Mouse (Mus musculus): ENCODE results near the gene Dnajc19. TPM values are rescaled to one million over a fixed set of nuclear protein-coding genes. Genes with fewer than 3 reads are reported as not detected.

Gene Dnajc19
- polyA plus RNA-seq, 1 experiment from 2014 or later, result 186 TPM

- Histone ChIP-seq H3K27ac (ENCODE audit: low read depth, low read length) (no peak overlapping the region), H3K9ac (ENCODE audit: low read length) (no peak overlapping the region), H3K4me1 (ENCODE audit: control insufficient read depth, insufficient read depth, low read length) (no peaks in the 10 kb centered on the region), H3K4me2 (no peak overlapping the region), H3K9me3 (ENCODE audit: control insufficient read depth, low read length) (no peaks in the 10 kb centered on the region), H3K36me3 (ENCODE audit: control insufficient read depth, insufficient read depth, low read length) (no peaks in the 10 kb centered on the region), H3K27me3 (ENCODE audit: control insufficient read depth, insufficient read depth, low read length) (no peaks in the 10 kb centered on the region), H3K4me3 (ENCODE audit: low read depth, low read length) (no peak overlapping the region)
- DNase-seq (ENCODE audit: low spot score, missing footprints) (no peak), ATAC-seq (ENCODE audit: low FRiP score) (no peak)
- WGBS, result 85% methylated on average over 6 of the region's 6 CpGs
These were observed 72.9 kb downstream of the Dnajc19 start for GRCm38 (mm10) chr3:34008191-34008590.

DNA sequence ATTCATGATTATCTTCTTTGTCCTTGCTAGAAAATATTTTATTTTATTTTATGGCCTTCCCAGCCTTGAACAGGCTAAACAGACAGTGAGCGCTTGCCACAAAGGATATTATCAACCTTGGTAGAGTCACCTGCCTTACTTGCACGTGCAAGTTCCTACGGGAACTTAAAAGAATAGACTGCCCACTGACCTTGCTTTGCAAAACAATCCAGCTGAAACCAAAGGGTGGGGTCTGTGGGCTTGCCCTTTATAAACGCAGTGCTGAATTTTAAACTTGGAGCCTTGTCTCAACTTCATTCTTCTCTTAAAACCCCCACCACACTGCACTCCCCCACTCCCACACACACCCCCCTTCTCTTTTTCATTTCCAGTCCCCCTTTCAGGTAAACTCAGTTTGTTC lies 73.5 kb downstream of the Dnajc19 start:
- no peaks in the 10 kb centered on the region for H3K27me3 ChIP-seq (ENCODE audit: control insufficient read depth, insufficient read depth, low read length)
- WGBS, result 48% methylated on average over 4 of the region's 4 CpGs
- no peak for DNase-seq (ENCODE audit: low spot score, missing footprints)
- no peak overlapping the region for H3K4me2 ChIP-seq
- H3K4me1 ChIP-seq (ENCODE audit: control insufficient read depth, insufficient read depth, low read length), result no peaks in the 10 kb centered on the region
- H3K36me3 ChIP-seq (ENCODE audit: control insufficient read depth, insufficient read depth, low read length), result no peaks in the 10 kb centered on the region
- no peaks in the 10 kb centered on the region for H3K9me3 ChIP-seq (ENCODE audit: control insufficient read depth, low read length)
- ATAC-seq (ENCODE audit: low FRiP score), result no peak
- H3K4me3 ChIP-seq (ENCODE audit: low read depth, low read length), result no peak overlapping the region
- no peak overlapping the region for H3K9ac ChIP-seq (ENCODE audit: low read length)
- H3K27ac ChIP-seq (ENCODE audit: low read depth, low read length), result no peak overlapping the region

GRCm38 (mm10) chr3:34006824-34007223 lies 74.3 kb downstream of the Dnajc19 start:
- ATAC-seq (ENCODE audit: low FRiP score), result no peak
- WGBS, result 72% methylated on average over 3 of the region's 3 CpGs
- Histone ChIP-seq H3K4me1 (ENCODE audit: control insufficient read depth, insufficient read depth, low read length) (no peaks in the 10 kb centered on the region), H3K36me3 (ENCODE audit: control insufficient read depth, insufficient read depth, low read length) (no peaks in the 10 kb centered on the region), H3K4me2 (no peak overlapping the region), H3K9ac (ENCODE audit: low read length) (no peak overlapping the region), H3K27me3 (ENCODE audit: control insufficient read depth, insufficient read depth, low read length) (no peaks in the 10 kb centered on the region), H3K4me3 (ENCODE audit: low read depth, low read length) (no peak overlapping the region), H3K27ac (ENCODE audit: low read depth, low read length) (no peak overlapping the region), H3K9me3 (ENCODE audit: control insufficient read depth, low read length) (no peaks in the 10 kb centered on the region)
- DNase-seq (ENCODE audit: low spot score, missing footprints), result no peak

DNA sequence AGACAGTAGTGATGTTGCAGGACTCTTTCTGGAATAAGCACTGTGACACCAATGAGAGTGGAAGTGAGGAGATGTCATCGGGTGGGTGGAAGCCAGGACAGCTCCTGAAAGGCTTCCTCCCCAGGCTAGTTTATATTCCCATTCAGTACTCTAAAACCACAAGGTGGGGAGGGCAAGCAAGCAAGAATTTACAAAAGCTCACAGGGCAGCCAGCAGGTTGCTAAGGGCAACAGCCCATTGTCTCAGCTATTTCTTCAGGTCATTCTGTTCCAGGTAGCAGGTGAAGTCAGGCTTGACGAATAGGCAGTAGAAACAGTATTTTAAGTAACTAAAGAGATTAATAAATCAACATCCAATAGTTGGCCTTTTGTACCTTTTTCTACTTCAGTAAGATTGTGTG lies 74.8 kb downstream of the Dnajc19 start:
- Histone ChIP-seq H3K9ac (ENCODE audit: low read length) (no peak overlapping the region), H3K27ac (ENCODE audit: low read depth, low read length) (no peak overlapping the region), H3K36me3 (ENCODE audit: control insufficient read depth, insufficient read depth, low read length) (no peaks in the 10 kb centered on the region), H3K27me3 (ENCODE audit: control insufficient read depth, insufficient read depth, low read length) (no peaks in the 10 kb centered on the region), H3K4me1 (ENCODE audit: control insufficient read depth, insufficient read depth, low read length) (no peaks in the 10 kb centered on the region), H3K4me2 (no peak overlapping the region), H3K4me3 (ENCODE audit: low read depth, low read length) (no peak overlapping the region), H3K9me3 (ENCODE audit: control insufficient read depth, low read length) (no peaks in the 10 kb centered on the region)
- ATAC-seq (ENCODE audit: low FRiP score) (no peak), DNase-seq (ENCODE audit: low spot score, missing footprints) (no peak)
- 42% methylated on average over 2 of the region's 2 CpGs for WGBS

Other genes with a start within 250 kb of the Dnajc19 start
- gene Ccdc39, start 237.0 kb downstream of the Dnajc19 start, polyA plus RNA-seq (2014; fragmentation: Nextera tagmentation; extraction: Ambion mirVana), result 9.3 and 10.9 TPM in 2 replicates
- 72.9 and 78.5 TPM in 2 replicates for gene Fxr1, start 61.4 kb downstream of the Dnajc19 start, polyA plus RNA-seq (2014; fragmentation: Nextera tagmentation; extraction: Ambion mirVana)

All from midbrain, embryonic 11.5 days (tissue).